Mouse (Mus musculus): ENCODE data around the gene Snx10.
"Not testable (repeated sequence)": the region's sequence is repeated elsewhere in the genome, so short reads cannot be mapped to it uniquely, and the experiment has no call there.

Gene Snx10

GRCm38 (mm10) chr6:51523807-51524320 is at the start of gene Snx10:
Gene Snx10 (plus strand): TSS chr6:51523901.
- no peak for DNase-seq (ENCODE audit: extremely low read depth, low read depth, low spot score)

- no peak for DNase-seq (ENCODE audit: extremely low read depth, low read depth, low spot score)
Measured at GRCm38 (mm10) chr6:51479136-51479731, 44.5 kb upstream of the Snx10 start.

- DNase-seq (ENCODE audit: extremely low read depth, low read depth, low spot score) = no peak
Measured at GRCm38 (mm10) chr6:51481548-51481947, 42.2 kb upstream of the Snx10 start.

- no peak for DNase-seq (ENCODE audit: extremely low read depth, low read depth, low spot score)
Measured at GRCm38 (mm10) chr6:51483861-51484260, 39.8 kb upstream of the Snx10 start.

GRCm38 (mm10) chr6:51484556-51484955 is 39.1 kb upstream of the Snx10 start:
- not testable (repeated sequence) for DNase-seq (ENCODE audit: extremely low read depth, low read depth, low spot score)

GRCm38 (mm10) chr6:51485646-51486045 is 38.1 kb upstream of the Snx10 start:
- DNase-seq (ENCODE audit: extremely low read depth, low read depth, low spot score) = no peak

- no peak for DNase-seq (ENCODE audit: extremely low read depth, low read depth, low spot score)
Measured at GRCm38 (mm10) chr6:51486076-51486710, 37.5 kb upstream of the Snx10 start.

- DNase-seq (ENCODE audit: extremely low read depth, low read depth, low spot score) = no peak
Measured at GRCm38 (mm10) chr6:51486731-51487130, 37.0 kb upstream of the Snx10 start.

GRCm38 (mm10) chr6:51489787-51490186 is 33.9 kb upstream of the Snx10 start:
- DNase-seq (ENCODE audit: extremely low read depth, low read depth, low spot score) = no peak

GRCm38 (mm10) chr6:51497321-51498111 is 26.2 kb upstream of the Snx10 start:
- no peak for DNase-seq (ENCODE audit: extremely low read depth, low read depth, low spot score)

- no peak for DNase-seq (ENCODE audit: extremely low read depth, low read depth, low spot score)
Measured at GRCm38 (mm10) chr6:51505671-51506070, 18.0 kb upstream of the Snx10 start.

GRCm38 (mm10) chr6:51507556-51507955 is 16.1 kb upstream of the Snx10 start:
- no peak for DNase-seq (ENCODE audit: extremely low read depth, low read depth, low spot score)

GRCm38 (mm10) chr6:51508750-51509648 is 14.7 kb upstream of the Snx10 start:
- no peak for DNase-seq (ENCODE audit: extremely low read depth, low read depth, low spot score)

GRCm38 (mm10) chr6:51510094-51510493 is 13.6 kb upstream of the Snx10 start:
- no peak for DNase-seq (ENCODE audit: extremely low read depth, low read depth, low spot score)

GRCm38 (mm10) chr6:51510946-51511345 is 12.8 kb upstream of the Snx10 start:
- DNase-seq (ENCODE audit: extremely low read depth, low read depth, low spot score) = no peak

GRCm38 (mm10) chr6:51513745-51514144 is 10.0 kb upstream of the Snx10 start:
- DNase-seq (ENCODE audit: extremely low read depth, low read depth, low spot score) = no peak

- DNase-seq (ENCODE audit: extremely low read depth, low read depth, low spot score) = no peak
Measured at GRCm38 (mm10) chr6:51514860-51515259, 8.8 kb upstream of the Snx10 start.

GRCm38 (mm10) chr6:51523310-51523709 is 391 bp upstream of the Snx10 start:
- no peak for DNase-seq (ENCODE audit: extremely low read depth, low read depth, low spot score)

- DNase-seq (ENCODE audit: extremely low read depth, low read depth, low spot score) = no peak
Measured at GRCm38 (mm10) chr6:51524321-51524931, 725 bp downstream of the Snx10 start.

GRCm38 (mm10) chr6:51525001-51525400 is 1.3 kb downstream of the Snx10 start:
- no peak for DNase-seq (ENCODE audit: extremely low read depth, low read depth, low spot score)
